Mouse (Mus musculus) kidney, postnatal 0 days (tissue): ENCODE measurements around the gene Prkca. TPM values are rescaled to one million over a fixed set of nuclear protein-coding genes. Genes with fewer than 3 reads are reported as not detected.

Experiments used
- ATAC-seq: fragments of 200-750 bp; cut with Nextera tagmentation; replicated peaks from 2 replicates; pipeline ENCODE4 v1.8.0; 2017; ENCODE audit warnings: low read depth, moderate number of reproducible peaks, moderate TSS enrichment, moderate library complexity; ENCODE audit not compliant: low FRiP score
- DNase-seq: peaks from one replicate; pipeline ENCODE4 v3.0.0-alpha.2; 2016; ENCODE audit warnings: low spot score
- H3K27ac ChIP-seq: fragments of 300-500 bp; sonication (generic); 2 replicates; pipeline ENCODE4 v1.5.1; 2014; ENCODE audit warnings: mild to moderate bottlenecking
- H3K27me3 ChIP-seq: fragments of 300-500 bp; sonication (generic); 2 replicates; pipeline ENCODE4 v1.6.1; 2014; ENCODE audit warnings: low read length, mixed read lengths; ENCODE audit not compliant: insufficient read depth
- H3K36me3 ChIP-seq: fragments of 300-500 bp; sonication (generic); 2 replicates; pipeline ENCODE4 v1.6.1; 2014; ENCODE audit warnings: low read length, mixed read lengths; ENCODE audit not compliant: insufficient read depth
- H3K4me1 ChIP-seq: fragments of 300-500 bp; sonication (generic); replicated peaks from 2 replicates; pipeline ENCODE4 v1.6.1; 2014; ENCODE audit warnings: antibody characterized with exemption, low read length, mixed read lengths; ENCODE audit not compliant: insufficient read depth
- H3K4me2 ChIP-seq: fragments of 300-500 bp; sonication (generic); 2 replicates; pipeline ENCODE4 v1.6.1; 2014; ENCODE audit warnings: mild to moderate bottlenecking, low read length, moderate library complexity, mixed read lengths
- H3K4me3 ChIP-seq: fragments of 300-500 bp; sonication (generic); replicated peaks from 2 replicates; pipeline ENCODE4 v1.5.1; 2014; ENCODE audit warnings: low read depth, low read length
- H3K9ac ChIP-seq: fragments of 300-500 bp; sonication (generic); 2 replicates; pipeline ENCODE4 v1.6.1; 2014; ENCODE audit warnings: low read depth, low read length
- H3K9me3 ChIP-seq: fragments of 300-500 bp; sonication (generic); replicated peaks from 2 replicates; pipeline ENCODE4 v1.6.1; 2016; ENCODE audit warnings: low read length, inconsistent platforms, mixed read lengths
- CTCF ChIP-seq: IDR thresholded peaks from 2 replicates; pipeline ENCODE4 v1.5.1; 2016; ENCODE audit warnings: antibody characterized with exemption, low read depth, mild to moderate bottlenecking, moderate library complexity
- WGBS: fragments of 180-500 bp; shearing (Covaris S2); extraction: QIAGEN DNeasy Blood & Tissue Kit; methylation state at CpG from one replicate; pipeline ENCODE4 v1.1.7; 2014; 5-methylcytosine and 5-hydroxymethylcytosine counted together
- microRNA-seq: library from miRNA; unstranded; fragments of <30 nt; microRNA quantifications from one replicate; pipeline ENCODE4, GENCODE M21; 2016
- polyA plus RNA-seq: library from polyadenylated mRNA; unstranded; fragments of >200 nt; fragmentation: Nextera tagmentation; extraction: Ambion mirVana; gene quantifications from 2 replicates; pipeline ENCODE4 v1.2.1, GENCODE M21; 2015

Gene Prkca
- polyA plus RNA-seq, 1 experiment from 2014 or later = 9.3 TPM

GRCm38 (mm10) chr11:107898698-107899097 lies 445.0 kb downstream of the Prkca start:
- Histone ChIP-seq H3K9me3 (no peaks in the 10 kb centered on the region), H3K4me3 (no peak overlapping the region), H3K27ac (no peak overlapping the region), H3K4me1 (no peaks in the 10 kb centered on the region), H3K4me2 (no peak overlapping the region), H3K36me3 (no peaks in the 10 kb centered on the region), H3K9ac (no peak overlapping the region), H3K27me3 (no peaks in the 10 kb centered on the region)
- no peak for TF ChIP-seq CTCF
- WGBS = 56% methylated on average over 2 of the region's 2 CpGs
- DNase-seq (no peak), ATAC-seq (no peak)

GRCm38 (mm10) chr11:107895635-107896034 lies 448.1 kb downstream of the Prkca start:
- Histone ChIP-seq H3K9me3 (no peaks in the 10 kb centered on the region), H3K36me3 (no peaks in the 10 kb centered on the region), H3K4me3 (no peak overlapping the region), H3K27ac (no peak overlapping the region), H3K9ac (no peak overlapping the region), H3K4me1 (no peaks in the 10 kb centered on the region), H3K4me2 (no peak overlapping the region), H3K27me3 (no peaks in the 10 kb centered on the region)
- ATAC-seq (no peak), DNase-seq (no peak)
- 58% methylated on average over 4 of the region's 4 CpGs for WGBS
- TF ChIP-seq CTCF = no peak

- Histone ChIP-seq H3K27ac (no peak overlapping the region), H3K9me3 (no peaks in the 10 kb centered on the region), H3K9ac (no peak overlapping the region), H3K4me1 (no peaks in the 10 kb centered on the region), H3K4me2 (no peak overlapping the region), H3K4me3 (no peak overlapping the region), H3K36me3 (no peaks in the 10 kb centered on the region), H3K27me3 (no peaks in the 10 kb centered on the region)
- TF ChIP-seq CTCF = no peak
- ATAC-seq = no peak
- 92% methylated on average over 3 of the region's 3 CpGs for WGBS
- no peak for DNase-seq
These were observed 452.4 kb downstream of the Prkca start for GRCm38 (mm10) chr11:107891377-107891776.

GRCm38 (mm10) chr11:107887342-107887741 lies 456.4 kb downstream of the Prkca start:
- DNase-seq (no peak), ATAC-seq (no peak)
- Histone ChIP-seq H3K9ac (no peak overlapping the region), H3K4me2 (no peak overlapping the region), H3K9me3 (no peaks in the 10 kb centered on the region), H3K27ac (no peak overlapping the region), H3K4me3 (no peak overlapping the region), H3K4me1 (no peaks in the 10 kb centered on the region), H3K36me3 (no peaks in the 10 kb centered on the region), H3K27me3 (no peaks in the 10 kb centered on the region)
- WGBS = 82% methylated on average over 6 of the region's 6 CpGs
- no peak for TF ChIP-seq CTCF

Small RNA genes lying within 50 kb of the gene (microRNA-seq; reads per million reads assigned to microRNA genes)
- not detected for gene Mir7223

Other genes with a start within 250 kb of the Prkca start
- gene Apoh, start 574 bp downstream of the Prkca start, polyA plus RNA-seq = 0.46 and 1.1 TPM in 2 replicates
- gene Cep112, start 81.3 kb upstream of the Prkca start, polyA plus RNA-seq = 8.8 and 10.7 TPM in 2 replicates